Mouse (Mus musculus): Measurements from ENCODE around the gene Trim60. TPM values are rescaled to one million over a fixed set of nuclear protein-coding genes. Genes with fewer than 3 reads are reported as not detected.

Trim60 gene
- total and polyA plus RNA-seq, 2 experiments from 2014 or later: not detected

DNA sequence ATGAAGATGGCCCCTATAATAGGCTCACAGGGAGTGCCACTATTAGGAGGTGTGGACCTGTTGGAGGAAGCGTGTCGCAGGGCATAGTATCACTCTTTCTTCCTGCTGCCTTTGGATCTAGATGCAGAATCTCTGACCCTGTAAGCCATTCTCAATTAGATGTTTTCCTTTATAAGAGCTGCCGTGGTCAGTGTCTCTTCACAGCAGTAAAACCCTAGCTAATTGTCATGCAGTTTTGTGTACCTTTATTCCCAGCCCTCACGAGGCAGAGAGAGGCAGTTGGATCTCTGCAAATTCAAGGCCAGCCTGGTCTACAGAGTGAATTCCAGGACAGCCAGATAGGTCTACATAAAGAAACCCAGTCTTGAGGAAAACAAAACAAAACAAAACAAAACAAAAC is 43.8 kb upstream of the Trim60 start:
- Histone ChIP-seq H3K36me3 (replicated peaks; ENCODE audit: control insufficient read depth, insufficient read depth, low read length) (no peaks in the 10 kb centered on the region), H3K4me3 (ENCODE audit: low read depth, low read length) (no peak overlapping the region), H3K27ac (ENCODE audit: low read depth) (no peak overlapping the region), H3K27me3 (ENCODE audit: control insufficient read depth, insufficient read depth, low read length) (no peaks in the 10 kb centered on the region), H3K9ac (replicated peaks; ENCODE audit: low read depth, low read length) (no peak overlapping the region), H3K4me1 (ENCODE audit: control insufficient read depth, insufficient read depth) (no peaks in the 10 kb centered on the region), H3K4me2 (ENCODE audit: low read depth, low read length) (no peak overlapping the region), H3K9me3 (replicated peaks; ENCODE audit: control insufficient read depth, low read length) (no peaks in the 10 kb centered on the region)
- TF ChIP-seq EP300 (IDR thresholded peaks at IDR 0.05; ENCODE audit: low read depth) (no peak), CTCF (IDR thresholded peaks at IDR 0.05; ENCODE audit: low read depth) (no peak)
- WGBS: 80% methylated on average over 4 of the region's 4 CpGs
- DNase-seq (ENCODE audit: low spot score): no peak
- ATAC-seq (ENCODE audit: insufficient read depth, low read depth): no peak

DNA sequence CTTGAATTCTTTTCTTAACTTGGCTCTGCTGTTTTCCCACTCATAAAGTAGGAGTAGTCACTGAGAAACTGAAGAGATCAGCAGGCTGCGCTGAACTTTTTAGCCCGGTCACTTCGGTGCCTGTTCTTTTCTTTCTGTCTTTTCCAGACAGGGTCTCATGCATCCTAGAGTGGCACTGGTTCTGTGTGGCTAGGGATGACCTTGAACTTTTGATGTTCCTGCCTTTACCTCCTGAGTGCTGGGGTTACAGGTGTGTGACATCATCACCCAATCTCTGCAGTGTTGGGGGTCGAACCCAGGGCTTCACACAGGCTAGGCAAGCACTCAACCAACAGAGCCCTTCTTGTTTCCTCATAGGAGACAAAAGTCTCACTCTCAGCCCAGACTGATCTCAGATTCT is 38.3 kb upstream of the Trim60 start:
- Histone ChIP-seq H3K4me3 (ENCODE audit: low read depth, low read length) (no peak overlapping the region), H3K36me3 (replicated peaks; ENCODE audit: control insufficient read depth, insufficient read depth, low read length) (no peaks in the 10 kb centered on the region), H3K9me3 (replicated peaks; ENCODE audit: control insufficient read depth, low read length) (no peaks in the 10 kb centered on the region), H3K27me3 (ENCODE audit: control insufficient read depth, insufficient read depth, low read length) (no peaks in the 10 kb centered on the region), H3K9ac (replicated peaks; ENCODE audit: low read depth, low read length) (no peak overlapping the region), H3K4me1 (ENCODE audit: control insufficient read depth, insufficient read depth) (no peaks in the 10 kb centered on the region), H3K4me2 (ENCODE audit: low read depth, low read length) (no peak overlapping the region), H3K27ac (ENCODE audit: low read depth) (no peak overlapping the region)
- DNase-seq (ENCODE audit: low spot score): no peak
- ATAC-seq (ENCODE audit: insufficient read depth, low read depth): no peak
- TF ChIP-seq CTCF (IDR thresholded peaks at IDR 0.05; ENCODE audit: low read depth) (no peak), EP300 (IDR thresholded peaks at IDR 0.05; ENCODE audit: low read depth) (no peak)
- 87% methylated on average over 4 of the region's 4 CpGs for WGBS

DNA sequence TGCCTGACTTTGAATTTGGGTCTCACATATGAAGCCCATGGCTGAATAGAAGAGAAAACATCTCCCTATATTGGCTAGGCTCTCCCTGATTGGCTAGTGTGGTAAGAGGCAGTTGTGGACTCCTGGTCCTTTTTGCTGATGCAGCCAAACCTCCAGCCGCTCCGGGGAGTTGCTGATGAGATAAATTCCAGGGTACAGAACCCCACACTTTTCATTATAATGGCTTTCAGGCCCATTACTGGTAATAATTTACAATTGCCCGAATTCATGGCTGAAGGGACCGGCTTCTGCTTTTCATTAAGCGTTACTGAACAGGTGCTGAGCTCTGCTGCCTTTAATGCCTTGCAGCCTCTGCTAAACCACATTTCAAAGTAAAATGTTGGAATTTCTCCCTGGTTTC is 35.6 kb upstream of the Trim60 start:
- H3K36me3 ChIP-seq (replicated peaks; ENCODE audit: control insufficient read depth, insufficient read depth, low read length): no peaks in the 10 kb centered on the region
- no peaks in the 10 kb centered on the region for H3K27me3 ChIP-seq (ENCODE audit: control insufficient read depth, insufficient read depth, low read length)
- no peak overlapping the region for H3K4me3 ChIP-seq (ENCODE audit: low read depth, low read length)
- H3K9ac ChIP-seq (replicated peaks; ENCODE audit: low read depth, low read length): no peak overlapping the region
- ATAC-seq (ENCODE audit: insufficient read depth, low read depth): no peak
- H3K4me2 ChIP-seq (ENCODE audit: low read depth, low read length): no peak overlapping the region
- TF ChIP-seq EP300 (IDR thresholded peaks at IDR 0.05; ENCODE audit: low read depth) (no peak), CTCF (IDR thresholded peaks at IDR 0.05; ENCODE audit: low read depth) (no peak)
- 71% methylated on average over 5 of the region's 5 CpGs for WGBS
- no peaks in the 10 kb centered on the region for H3K4me1 ChIP-seq (ENCODE audit: control insufficient read depth, insufficient read depth)
- no peak for DNase-seq (ENCODE audit: low spot score)
- H3K27ac ChIP-seq (ENCODE audit: low read depth): no peak overlapping the region
- no peaks in the 10 kb centered on the region for H3K9me3 ChIP-seq (replicated peaks; ENCODE audit: control insufficient read depth, low read length)

DNA sequence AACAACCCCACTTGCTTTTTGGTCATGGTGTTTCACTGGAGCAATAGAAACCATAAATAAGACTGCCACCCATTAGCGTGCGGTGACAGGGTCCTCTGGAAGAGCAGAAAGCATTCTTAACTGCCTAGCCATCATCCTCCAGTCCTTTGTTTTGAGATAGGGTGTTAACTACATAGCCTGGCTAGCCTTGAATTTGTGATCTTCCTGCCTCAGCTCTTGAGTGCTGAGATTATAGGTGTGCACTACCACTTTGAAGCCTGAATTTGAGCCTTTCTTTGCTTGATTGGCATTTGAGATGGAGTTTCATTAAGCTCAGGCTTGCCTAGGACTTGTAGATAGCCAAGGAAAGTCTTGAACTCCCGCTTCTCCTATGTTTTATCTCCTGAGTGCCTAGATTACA is 35.2 kb upstream of the Trim60 start:
- Histone ChIP-seq H3K27me3 (ENCODE audit: control insufficient read depth, insufficient read depth, low read length) (no peaks in the 10 kb centered on the region), H3K4me1 (ENCODE audit: control insufficient read depth, insufficient read depth) (no peaks in the 10 kb centered on the region), H3K9ac (replicated peaks; ENCODE audit: low read depth, low read length) (no peak overlapping the region), H3K36me3 (replicated peaks; ENCODE audit: control insufficient read depth, insufficient read depth, low read length) (no peaks in the 10 kb centered on the region), H3K4me3 (ENCODE audit: low read depth, low read length) (no peak overlapping the region), H3K9me3 (replicated peaks; ENCODE audit: control insufficient read depth, low read length) (no peaks in the 10 kb centered on the region), H3K27ac (ENCODE audit: low read depth) (no peak overlapping the region), H3K4me2 (ENCODE audit: low read depth, low read length) (no peak overlapping the region)
- WGBS: 81% methylated on average over 3 of the region's 3 CpGs
- ATAC-seq (ENCODE audit: insufficient read depth, low read depth) (no peak), DNase-seq (ENCODE audit: low spot score) (no peak)
- TF ChIP-seq EP300 (IDR thresholded peaks at IDR 0.05; ENCODE audit: low read depth) (no peak), CTCF (IDR thresholded peaks at IDR 0.05; ENCODE audit: low read depth) (no peak)

DNA sequence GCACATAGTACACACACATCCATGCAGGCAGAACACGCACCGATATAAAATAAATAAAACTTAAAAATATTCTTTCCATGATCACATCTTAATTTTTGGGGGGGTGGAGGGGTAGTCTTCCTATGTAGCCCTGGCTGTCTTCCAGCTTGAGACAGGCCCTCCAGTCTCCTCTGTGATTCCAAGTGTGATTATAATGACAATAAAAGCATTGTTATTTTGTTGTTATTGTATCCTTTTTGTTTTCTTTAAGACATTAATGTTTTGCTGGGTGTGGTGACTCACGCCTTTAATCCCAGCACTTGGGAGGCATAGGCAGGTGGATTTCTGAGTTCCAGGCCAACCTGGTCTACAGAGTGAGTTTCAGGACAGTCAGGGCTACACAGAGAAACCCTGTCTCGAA is 29.4 kb upstream of the Trim60 start:
- Histone ChIP-seq H3K9me3 (replicated peaks; ENCODE audit: control insufficient read depth, low read length) (no peaks in the 10 kb centered on the region), H3K4me3 (ENCODE audit: low read depth, low read length) (no peak overlapping the region), H3K27me3 (ENCODE audit: control insufficient read depth, insufficient read depth, low read length) (no peaks in the 10 kb centered on the region), H3K9ac (replicated peaks; ENCODE audit: low read depth, low read length) (no peak overlapping the region), H3K36me3 (replicated peaks; ENCODE audit: control insufficient read depth, insufficient read depth, low read length) (no peaks in the 10 kb centered on the region), H3K4me1 (ENCODE audit: control insufficient read depth, insufficient read depth) (no peaks in the 10 kb centered on the region), H3K4me2 (ENCODE audit: low read depth, low read length) (no peak overlapping the region), H3K27ac (ENCODE audit: low read depth) (no peak overlapping the region)
- TF ChIP-seq CTCF (IDR thresholded peaks at IDR 0.05; ENCODE audit: low read depth): no peak
- DNase-seq (ENCODE audit: low spot score) (no peak), ATAC-seq (ENCODE audit: insufficient read depth, low read depth) (no peak)
- 78% methylated on average over 4 of the region's 4 CpGs for WGBS

DNA sequence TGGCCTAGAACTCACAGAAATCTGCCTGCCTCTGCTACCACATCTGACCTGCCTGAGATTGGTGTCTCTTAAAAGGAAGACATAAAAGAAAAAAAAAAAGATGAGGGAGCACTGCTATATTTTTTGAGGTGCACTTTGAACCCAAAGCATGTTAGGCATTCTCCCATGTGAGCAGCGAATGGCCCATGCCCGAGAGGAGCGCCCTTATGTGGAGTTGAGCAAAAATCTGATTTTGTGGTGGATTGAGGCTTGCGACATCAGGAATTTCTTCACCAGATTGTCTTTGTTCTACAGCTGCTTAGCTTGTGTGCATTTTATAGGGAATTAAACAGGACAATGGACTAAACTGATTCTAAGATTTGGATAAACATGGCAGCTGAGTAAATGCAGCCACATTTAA is 28.8 kb upstream of the Trim60 start:
- Histone ChIP-seq H3K4me1 (ENCODE audit: control insufficient read depth, insufficient read depth) (no peaks in the 10 kb centered on the region), H3K4me2 (ENCODE audit: low read depth, low read length) (no peak overlapping the region), H3K27me3 (ENCODE audit: control insufficient read depth, insufficient read depth, low read length) (no peaks in the 10 kb centered on the region), H3K27ac (ENCODE audit: low read depth) (no peak overlapping the region), H3K36me3 (replicated peaks; ENCODE audit: control insufficient read depth, insufficient read depth, low read length) (no peaks in the 10 kb centered on the region), H3K4me3 (ENCODE audit: low read depth, low read length) (no peak overlapping the region), H3K9ac (replicated peaks; ENCODE audit: low read depth, low read length) (no peak overlapping the region), H3K9me3 (replicated peaks; ENCODE audit: control insufficient read depth, low read length) (no peaks in the 10 kb centered on the region)
- DNase-seq (ENCODE audit: low spot score) (no peak), ATAC-seq (ENCODE audit: insufficient read depth, low read depth) (no peak)
- WGBS: 91% methylated on average over 4 of the region's 4 CpGs
- no peak for TF ChIP-seq CTCF (IDR thresholded peaks at IDR 0.05; ENCODE audit: low read depth)
- TF ChIP-seq EP300 (IDR thresholded peaks at IDR 0.05; ENCODE audit: low read depth): no peak

All from heart, postnatal 0 days (tissue).